Mouse (Mus musculus): Measurements from ENCODE around the gene Ccdc182. TPM values are rescaled to one million over a fixed set of nuclear protein-coding genes. Genes with fewer than 3 reads are reported as not detected.

Gene Ccdc182
- polyA plus RNA-seq, 1 experiment from 2014 or later, result not detected

DNA sequence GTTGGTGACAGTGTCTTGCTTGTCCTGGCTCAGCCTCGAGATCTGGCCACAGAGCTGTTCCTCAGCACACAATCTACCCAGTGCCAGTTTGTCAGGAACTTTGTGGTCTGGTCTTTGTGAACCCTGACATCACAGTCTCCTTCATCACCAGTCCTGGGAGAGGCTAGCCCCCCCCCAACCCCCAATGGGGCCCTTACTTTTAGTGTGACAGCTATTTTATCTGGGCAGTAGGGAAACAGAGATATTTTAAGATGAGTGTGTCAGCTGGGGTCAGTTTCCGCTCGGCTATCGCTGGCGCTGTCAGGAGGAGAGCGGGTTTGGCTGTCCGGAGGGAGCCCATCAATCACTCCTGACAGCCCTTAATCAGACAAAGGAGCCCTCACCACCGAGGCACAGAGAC lies 19.7 kb downstream of the Ccdc182 start:
- H3K36me3 ChIP-seq (replicated peaks; ENCODE audit: insufficient read depth, low read length), result no peaks in the 10 kb centered on the region
- no peaks in the 10 kb centered on the region for H3K9me3 ChIP-seq (ENCODE audit: low read length)
- H3K4me3 ChIP-seq (ENCODE audit: low read depth, low read length), result no peak overlapping the region
- no peak overlapping the region for H3K9ac ChIP-seq (replicated peaks)
- no peak for TF ChIP-seq EP300 (IDR thresholded peaks at IDR 0.05; ENCODE audit: low read depth)
- no peak for TF ChIP-seq CTCF (IDR thresholded peaks at IDR 0.05; ENCODE audit: low read depth)
- H3K27ac ChIP-seq (ENCODE audit: low read depth), result no peak overlapping the region
- no peak for DNase-seq
- 13% methylated on average over 8 of the region's 8 CpGs for WGBS (ENCODE audit: insufficient replicate concordance)
- H3K4me2 ChIP-seq (ENCODE audit: low read depth, low read length), result no peak overlapping the region
- H3K27me3 ChIP-seq (ENCODE audit: insufficient read depth, low read length), result no peaks in the 10 kb centered on the region
- ATAC-seq, result no peak; the same call in 1 of the 2 replicates
- peaks cover 2% of the 10 kb centered on the region; the same call in 1 of the 2 replicates for H3K4me1 ChIP-seq (ENCODE audit: insufficient read depth)

DNA sequence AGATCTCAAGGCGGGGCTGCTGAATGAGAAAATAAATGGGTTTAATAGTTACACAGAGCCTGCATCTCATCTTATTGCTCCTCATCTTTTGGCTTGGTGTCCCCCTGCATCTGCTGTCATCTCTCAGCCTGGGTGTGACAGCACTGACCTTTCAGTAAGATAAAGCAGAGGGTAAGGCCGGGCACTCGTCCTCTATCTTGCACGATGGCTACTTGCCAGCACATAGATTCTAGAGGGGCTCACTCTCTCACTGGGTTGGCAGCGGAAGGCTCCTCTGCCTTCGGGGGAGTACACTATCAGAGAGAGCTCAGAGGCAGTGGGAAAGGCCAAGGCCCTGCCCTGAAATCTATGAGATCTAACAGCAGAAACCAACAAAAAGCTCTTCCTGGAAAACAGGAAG lies 20.6 kb downstream of the Ccdc182 start:
- no peaks in the 10 kb centered on the region for H3K27me3 ChIP-seq (ENCODE audit: insufficient read depth, low read length)
- WGBS (ENCODE audit: insufficient replicate concordance), result 46% methylated on average over 6 of the region's 6 CpGs
- H3K36me3 ChIP-seq (replicated peaks; ENCODE audit: insufficient read depth, low read length), result no peaks in the 10 kb centered on the region
- no peak for ATAC-seq
- no peak overlapping the region for H3K9ac ChIP-seq (replicated peaks)
- no peak overlapping the region for H3K4me2 ChIP-seq (ENCODE audit: low read depth, low read length)
- no peak for DNase-seq
- no peak overlapping the region for H3K27ac ChIP-seq (ENCODE audit: low read depth)
- TF ChIP-seq EP300 (IDR thresholded peaks at IDR 0.05; ENCODE audit: low read depth), result no peak
- TF ChIP-seq CTCF (IDR thresholded peaks at IDR 0.05; ENCODE audit: low read depth), result no peak
- no peaks in the 10 kb centered on the region for H3K9me3 ChIP-seq (ENCODE audit: low read length)
- peaks cover 2% of the 10 kb centered on the region; the same call in 1 of the 2 replicates for H3K4me1 ChIP-seq (ENCODE audit: insufficient read depth)
- no peak overlapping the region for H3K4me3 ChIP-seq (ENCODE audit: low read depth, low read length)

DNA sequence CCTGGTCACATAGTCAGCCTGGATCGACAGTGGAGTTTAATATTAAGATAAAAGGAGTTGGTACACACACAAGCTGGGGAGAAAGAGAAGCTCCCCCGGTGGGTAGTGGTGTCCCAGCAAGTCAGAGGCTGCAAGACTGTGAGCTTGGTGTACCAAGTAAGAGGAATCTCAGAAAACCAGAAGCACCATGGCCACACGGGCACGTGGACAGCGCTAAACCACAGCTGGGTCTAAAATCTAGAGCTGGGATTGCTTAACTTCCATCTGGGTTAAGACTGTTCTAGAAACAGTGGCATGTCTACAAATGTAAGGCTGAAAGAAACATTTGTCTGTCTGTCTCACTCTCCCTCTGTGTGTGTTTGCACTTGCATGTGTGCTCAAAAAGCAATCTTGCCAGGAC lies 21.5 kb downstream of the Ccdc182 start:
- no peak overlapping the region for H3K27ac ChIP-seq (ENCODE audit: low read depth)
- no peak overlapping the region for H3K4me3 ChIP-seq (ENCODE audit: low read depth, low read length)
- peaks cover 2% of the 10 kb centered on the region; the same call in 1 of the 2 replicates for H3K4me1 ChIP-seq (ENCODE audit: insufficient read depth)
- no peaks in the 10 kb centered on the region for H3K27me3 ChIP-seq (ENCODE audit: insufficient read depth, low read length)
- TF ChIP-seq EP300 (IDR thresholded peaks at IDR 0.05; ENCODE audit: low read depth) (no peak), CTCF (IDR thresholded peaks at IDR 0.05; ENCODE audit: low read depth) (no peak)
- H3K4me2 ChIP-seq (ENCODE audit: low read depth, low read length), result no peak overlapping the region
- 51% methylated on average over 5 of the region's 5 CpGs for WGBS (ENCODE audit: insufficient replicate concordance)
- DNase-seq (no peak), ATAC-seq (no peak)
- H3K9me3 ChIP-seq (ENCODE audit: low read length), result no peaks in the 10 kb centered on the region
- H3K9ac ChIP-seq (replicated peaks), result no peak overlapping the region
- H3K36me3 ChIP-seq (replicated peaks; ENCODE audit: insufficient read depth, low read length), result no peaks in the 10 kb centered on the region

DNA sequence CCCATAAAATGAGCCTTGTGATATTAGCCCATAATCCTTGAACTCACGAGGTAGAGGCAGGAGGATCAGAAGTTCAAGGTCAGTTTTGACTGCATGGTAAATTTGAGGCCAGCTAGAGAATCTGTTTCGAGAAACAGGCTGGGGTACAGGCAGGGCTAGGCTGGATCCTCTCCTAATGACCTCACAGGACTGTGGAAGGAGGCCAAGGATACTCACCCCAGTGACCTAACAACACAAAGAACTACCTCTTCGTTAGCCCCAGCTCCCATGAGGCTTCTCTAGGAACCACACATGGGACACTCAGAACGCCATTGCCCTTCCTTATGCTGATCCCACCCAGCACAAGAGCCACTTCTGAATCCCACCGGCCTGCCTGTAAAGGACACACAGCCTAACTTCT lies 25.0 kb downstream of the Ccdc182 start:
- Histone ChIP-seq H3K9ac (replicated peaks) (no peak overlapping the region), H3K4me1 (ENCODE audit: insufficient read depth) (no peaks in the 10 kb centered on the region), H3K4me2 (ENCODE audit: low read depth, low read length) (no peak overlapping the region), H3K36me3 (replicated peaks; ENCODE audit: insufficient read depth, low read length) (no peaks in the 10 kb centered on the region), H3K4me3 (ENCODE audit: low read depth, low read length) (no peak overlapping the region), H3K27me3 (ENCODE audit: insufficient read depth, low read length) (no peaks in the 10 kb centered on the region), H3K27ac (ENCODE audit: low read depth) (no peak overlapping the region), H3K9me3 (ENCODE audit: low read length) (no peaks in the 10 kb centered on the region)
- no peak for ATAC-seq
- WGBS (ENCODE audit: insufficient replicate concordance), result 64% methylated on average over 5 of the region's 5 CpGs
- no peak for DNase-seq
- no peak for TF ChIP-seq CTCF (IDR thresholded peaks at IDR 0.05; ENCODE audit: low read depth)
- TF ChIP-seq EP300 (IDR thresholded peaks at IDR 0.05; ENCODE audit: low read depth), result no peak

DNA sequence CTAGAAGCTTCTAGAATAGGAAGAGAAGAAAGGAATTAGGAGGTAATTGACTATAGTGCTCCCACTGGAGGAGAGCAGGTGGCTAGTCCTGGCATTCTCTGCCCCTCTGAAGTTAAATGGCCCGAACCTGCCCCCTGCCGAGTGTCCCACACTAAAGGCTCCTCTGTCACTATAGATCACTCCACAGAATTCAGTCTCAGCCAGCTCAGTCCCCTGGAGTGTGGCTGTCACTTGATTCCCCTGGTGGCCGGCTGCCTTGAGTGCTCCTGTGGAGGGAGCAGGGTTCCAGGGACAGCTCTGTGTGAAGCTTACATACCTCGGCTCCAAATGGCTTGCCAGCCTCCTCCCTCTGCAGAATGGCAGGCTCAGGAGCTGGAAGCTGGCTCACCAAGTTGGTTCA lies 33.2 kb downstream of the Ccdc182 start:
- H3K9me3 ChIP-seq (ENCODE audit: low read length), result no peaks in the 10 kb centered on the region
- H3K4me3 ChIP-seq (ENCODE audit: low read depth, low read length), result no peak overlapping the region
- H3K4me1 ChIP-seq (ENCODE audit: insufficient read depth), result no peaks in the 10 kb centered on the region
- no peak for DNase-seq
- WGBS (ENCODE audit: insufficient replicate concordance), result 21% methylated on average over 4 of the region's 4 CpGs
- no peak overlapping the region for H3K27ac ChIP-seq (ENCODE audit: low read depth)
- H3K4me2 ChIP-seq (ENCODE audit: low read depth, low read length), result no peak overlapping the region
- TF ChIP-seq CTCF (IDR thresholded peaks at IDR 0.05; ENCODE audit: low read depth), result no peak
- TF ChIP-seq EP300 (IDR thresholded peaks at IDR 0.05; ENCODE audit: low read depth), result no peak
- H3K27me3 ChIP-seq (ENCODE audit: insufficient read depth, low read length), result no peaks in the 10 kb centered on the region
- H3K9ac ChIP-seq (replicated peaks), result no peak overlapping the region
- no peaks in the 10 kb centered on the region for H3K36me3 ChIP-seq (replicated peaks; ENCODE audit: insufficient read depth, low read length)
- no peak for ATAC-seq

DNA sequence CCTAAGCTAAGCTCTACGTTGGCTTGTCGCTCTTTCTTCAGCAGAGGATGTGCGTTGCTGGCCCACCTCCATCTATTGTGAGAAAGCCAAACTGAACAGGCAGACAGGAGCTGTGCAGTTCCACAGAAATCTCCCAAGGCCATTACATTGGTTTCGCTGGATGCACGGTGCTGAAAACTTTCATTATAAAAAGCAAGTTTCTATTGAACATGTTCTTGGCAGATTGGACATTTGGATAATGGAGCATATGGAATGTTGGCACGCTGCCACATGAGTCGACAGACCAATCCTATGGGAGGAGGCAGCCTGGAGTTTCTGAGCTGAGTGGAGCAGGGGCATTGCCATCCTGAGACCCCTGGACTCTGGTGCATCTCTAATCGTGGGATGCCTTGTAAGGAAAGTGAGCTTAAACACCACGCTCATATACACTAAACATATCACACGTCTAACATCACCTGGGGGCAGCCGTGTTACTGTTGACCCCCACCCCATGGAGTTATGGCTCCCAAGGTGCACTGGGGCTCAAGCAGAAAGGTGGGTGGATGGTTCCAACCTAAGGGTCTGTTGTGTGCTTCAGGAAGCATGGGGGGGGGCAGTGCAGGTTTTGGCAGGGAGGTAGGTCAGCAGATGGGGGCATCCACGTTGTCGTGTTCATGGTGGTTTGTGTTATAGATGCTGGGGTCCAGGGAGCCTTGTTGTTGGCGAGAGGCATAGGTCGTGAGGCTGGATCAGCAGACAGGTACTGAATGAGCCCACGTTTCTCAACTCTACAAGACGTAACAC lies 35.1 kb downstream of the Ccdc182 start:
- WGBS (ENCODE audit: insufficient replicate concordance), result 80% methylated on average over 17 of the region's 17 CpGs

More for the DNA sequence above, 35.1 kb downstream of the Ccdc182 start:
- Histone ChIP-seq H3K4me2 (ENCODE audit: low read depth, low read length) (no peak overlapping the region), H3K27me3 (ENCODE audit: insufficient read depth, low read length) (no peaks in the 10 kb centered on the region), H3K36me3 (replicated peaks; ENCODE audit: insufficient read depth, low read length) (no peaks in the 10 kb centered on the region), H3K4me1 (ENCODE audit: insufficient read depth) (no peaks in the 10 kb centered on the region), H3K4me3 (ENCODE audit: low read depth, low read length) (no peak overlapping the region), H3K9me3 (ENCODE audit: low read length) (no peaks in the 10 kb centered on the region), H3K9ac (replicated peaks) (no peak overlapping the region), H3K27ac (ENCODE audit: low read depth) (no peak overlapping the region)
- ATAC-seq, result no peak
- no peak for TF ChIP-seq EP300 (IDR thresholded peaks at IDR 0.05; ENCODE audit: low read depth)
- no peak for TF ChIP-seq CTCF (IDR thresholded peaks at IDR 0.05; ENCODE audit: low read depth)
- no peak for DNase-seq
